Mouse (Mus musculus): Measurements from ENCODE around the gene Plcb4. TPM values are rescaled to one million over a fixed set of nuclear protein-coding genes. Genes with fewer than 3 reads are reported as not detected.

Plcb4 gene
- polyA plus RNA-seq, 1 experiment from 2014 or later: 16.4 TPM

DNA sequence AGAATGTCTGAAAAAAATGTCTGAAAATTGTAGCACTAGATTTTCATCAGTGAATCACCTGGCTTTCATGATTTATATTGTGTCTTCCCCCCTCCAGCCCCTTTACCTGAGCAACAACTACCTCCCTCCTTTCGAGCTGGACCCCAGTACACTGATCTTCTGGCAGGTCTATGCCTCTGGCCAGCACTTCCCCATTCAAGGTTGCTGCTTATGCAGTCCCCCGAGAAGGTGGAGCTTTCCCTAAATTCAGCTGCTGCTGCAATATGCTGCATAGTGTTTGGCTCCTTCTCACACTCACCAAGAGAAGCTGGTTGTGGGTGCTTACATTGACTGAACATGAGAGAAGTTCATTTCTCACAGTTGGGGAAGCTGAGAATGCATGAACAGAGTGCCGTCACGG, 273.8 kb downstream of the Plcb4 start:
- WGBS: 84% methylated on average over 4 of the region's 4 CpGs
- no peak overlapping the region for H3K9ac ChIP-seq (ENCODE audit: low read length)
- H3K9me3 ChIP-seq (ENCODE audit: control insufficient read depth, low read length): no peaks in the 10 kb centered on the region
- H3K4me3 ChIP-seq (ENCODE audit: low read length): no peak overlapping the region
- H3K27ac ChIP-seq (ENCODE audit: low read length): no peak overlapping the region
- no peak overlapping the region for H3K4me2 ChIP-seq (ENCODE audit: low read depth, low read length)
- H3K36me3 ChIP-seq (ENCODE audit: control insufficient read depth, insufficient read depth, low read length): no peaks in the 10 kb centered on the region
- no peaks in the 10 kb centered on the region for H3K27me3 ChIP-seq (ENCODE audit: control insufficient read depth, insufficient read depth, low read depth, low read length)
- ATAC-seq (ENCODE audit: low read depth): no peak
- no peaks in the 10 kb centered on the region for H3K4me1 ChIP-seq (replicated peaks; ENCODE audit: control insufficient read depth, insufficient read depth, low read length)

DNA sequence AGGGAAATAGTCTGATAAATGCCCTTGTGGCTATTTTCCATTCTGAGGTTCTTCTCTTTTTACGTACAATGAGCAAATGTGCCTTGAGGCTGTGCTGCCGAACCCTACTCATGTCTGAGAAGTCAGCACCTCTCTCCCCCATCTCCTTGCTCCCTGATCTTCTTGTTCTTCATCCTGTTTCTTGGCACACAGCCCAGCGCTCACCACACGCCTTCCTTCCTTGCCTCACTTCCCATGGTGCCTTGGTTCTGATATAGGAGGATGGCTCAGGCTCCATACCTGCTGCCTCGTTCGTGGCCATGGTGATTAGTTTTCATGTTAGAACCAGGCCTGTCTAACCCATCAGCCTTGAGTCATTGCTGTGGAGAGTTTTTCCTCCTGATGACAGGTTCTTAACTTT, 277.6 kb downstream of the Plcb4 start:
- no peak for ATAC-seq (ENCODE audit: low read depth)
- WGBS: 67% methylated on average over 6 of the region's 6 CpGs
- H3K4me3 ChIP-seq (ENCODE audit: low read length): no peak overlapping the region
- no peaks in the 10 kb centered on the region for H3K36me3 ChIP-seq (ENCODE audit: control insufficient read depth, insufficient read depth, low read length)
- H3K27ac ChIP-seq (ENCODE audit: low read length): no peak overlapping the region
- no peaks in the 10 kb centered on the region for H3K4me1 ChIP-seq (replicated peaks; ENCODE audit: control insufficient read depth, insufficient read depth, low read length)
- no peak overlapping the region for H3K9ac ChIP-seq (ENCODE audit: low read length)
- H3K27me3 ChIP-seq (ENCODE audit: control insufficient read depth, insufficient read depth, low read depth, low read length): no peaks in the 10 kb centered on the region
- no peaks in the 10 kb centered on the region for H3K9me3 ChIP-seq (ENCODE audit: control insufficient read depth, low read length)
- H3K4me2 ChIP-seq (ENCODE audit: low read depth, low read length): no peak overlapping the region

GRCm38 (mm10) chr2:135937646-135938045, 278.8 kb downstream of the Plcb4 start:
- ATAC-seq (ENCODE audit: low read depth): no peak
- Histone ChIP-seq H3K9me3 (ENCODE audit: control insufficient read depth, low read length) (no peaks in the 10 kb centered on the region), H3K4me1 (replicated peaks; ENCODE audit: control insufficient read depth, insufficient read depth, low read length) (no peaks in the 10 kb centered on the region), H3K4me2 (ENCODE audit: low read depth, low read length) (no peak overlapping the region), H3K9ac (ENCODE audit: low read length) (no peak overlapping the region), H3K27ac (ENCODE audit: low read length) (no peak overlapping the region), H3K27me3 (ENCODE audit: control insufficient read depth, insufficient read depth, low read depth, low read length) (no peaks in the 10 kb centered on the region), H3K4me3 (ENCODE audit: low read length) (no peak overlapping the region), H3K36me3 (ENCODE audit: control insufficient read depth, insufficient read depth, low read length) (no peaks in the 10 kb centered on the region)
- WGBS: 84% methylated on average over 6 of the region's 6 CpGs

- WGBS: 59% methylated on average over 9 of the region's 9 CpGs
- H3K9ac ChIP-seq (ENCODE audit: low read length): no peak overlapping the region
- no peaks in the 10 kb centered on the region for H3K36me3 ChIP-seq (ENCODE audit: control insufficient read depth, insufficient read depth, low read length)
- ATAC-seq (ENCODE audit: low read depth): no peak
- no peak overlapping the region for H3K27ac ChIP-seq (ENCODE audit: low read length)
- no peaks in the 10 kb centered on the region for H3K27me3 ChIP-seq (ENCODE audit: control insufficient read depth, insufficient read depth, low read depth, low read length)
- no peak overlapping the region for H3K4me3 ChIP-seq (ENCODE audit: low read length)
- H3K9me3 ChIP-seq (ENCODE audit: control insufficient read depth, low read length): no peaks in the 10 kb centered on the region
- no peak overlapping the region for H3K4me2 ChIP-seq (ENCODE audit: low read depth, low read length)
- no peaks in the 10 kb centered on the region for H3K4me1 ChIP-seq (replicated peaks; ENCODE audit: control insufficient read depth, insufficient read depth, low read length)
Measured at GRCm38 (mm10) chr2:135939933-135940332, 281.1 kb downstream of the Plcb4 start.

DNA sequence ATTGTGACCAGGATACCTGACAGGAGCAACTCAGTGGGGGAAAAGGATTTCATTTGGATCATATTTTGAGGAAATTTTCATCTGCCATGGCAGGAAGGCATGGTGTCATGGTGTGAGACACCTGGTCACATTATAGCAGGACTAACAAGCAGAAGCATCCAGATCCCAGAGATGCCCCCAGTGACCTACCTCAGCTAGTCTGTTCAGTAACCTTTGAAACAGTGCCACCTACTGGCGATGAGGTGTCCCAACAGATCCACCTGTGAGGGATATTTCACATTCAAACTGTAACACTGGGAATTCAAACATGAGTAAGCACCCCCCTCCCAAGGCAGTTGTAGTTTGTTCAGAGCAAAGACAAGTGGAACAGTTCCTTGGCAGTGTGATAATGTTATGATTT, 289.0 kb downstream of the Plcb4 start:
- no peak overlapping the region for H3K4me2 ChIP-seq (ENCODE audit: low read depth, low read length)
- H3K9ac ChIP-seq (ENCODE audit: low read length): no peak overlapping the region
- peaks cover 4% of the 10 kb centered on the region; the same call in 1 of the 2 replicates for H3K9me3 ChIP-seq (ENCODE audit: control insufficient read depth, low read length)
- H3K4me1 ChIP-seq (replicated peaks; ENCODE audit: control insufficient read depth, insufficient read depth, low read length): no peaks in the 10 kb centered on the region
- H3K27me3 ChIP-seq (ENCODE audit: control insufficient read depth, insufficient read depth, low read depth, low read length): no peaks in the 10 kb centered on the region
- H3K4me3 ChIP-seq (ENCODE audit: low read length): no peak overlapping the region
- H3K36me3 ChIP-seq (ENCODE audit: control insufficient read depth, insufficient read depth, low read length): peaks cover 6% of the 10 kb centered on the region
- WGBS: 71% methylated on average over 1 of the region's 1 CpGs
- H3K27ac ChIP-seq (ENCODE audit: low read length): no peak overlapping the region
- ATAC-seq (ENCODE audit: low read depth): no peak

DNA sequence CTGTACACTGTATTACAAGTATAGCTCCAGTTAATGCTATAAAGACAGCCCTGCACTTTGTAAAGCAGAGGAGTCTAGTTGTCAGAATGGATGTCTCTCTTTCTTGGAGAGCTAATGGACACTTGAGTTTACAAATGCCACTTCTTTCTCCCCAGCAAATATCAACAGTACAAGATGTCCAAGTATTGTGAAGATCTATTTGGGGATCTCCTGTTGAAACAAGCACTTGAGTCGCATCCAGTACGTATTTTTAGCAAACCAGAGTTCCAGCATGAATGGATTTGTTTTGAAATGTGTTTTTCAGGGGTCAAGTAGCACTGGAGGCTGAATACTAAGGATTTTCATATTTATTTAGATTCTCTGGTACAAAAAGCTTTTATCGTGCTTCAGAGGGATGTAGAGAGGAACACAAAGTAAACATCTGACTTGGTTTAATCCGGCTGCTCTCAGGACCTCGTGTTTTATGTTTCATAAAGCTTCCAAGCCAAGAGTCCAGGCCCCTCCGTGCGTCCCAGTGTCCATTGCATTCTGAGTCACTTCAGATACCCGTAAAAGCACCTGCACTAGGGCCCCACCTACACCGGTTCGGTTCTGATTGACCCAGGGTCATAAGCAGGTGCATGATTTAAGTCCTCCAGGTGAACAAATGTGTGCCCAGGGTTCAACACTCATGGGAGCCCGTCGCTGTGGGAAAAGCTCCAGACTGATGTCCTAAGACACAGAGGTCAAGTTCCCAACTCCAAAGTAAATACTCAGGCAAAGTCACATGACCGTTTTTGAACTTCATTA, 296.1 kb downstream of the Plcb4 start:
- H3K27me3 ChIP-seq (ENCODE audit: control insufficient read depth, insufficient read depth, low read depth, low read length): no peaks in the 10 kb centered on the region
- WGBS: 43% methylated on average over 13 of the region's 13 CpGs
- H3K9ac ChIP-seq (ENCODE audit: low read length): no peak overlapping the region
- no peak overlapping the region; the same call in 1 of the 2 replicates for H3K27ac ChIP-seq (ENCODE audit: low read length)
- peak; percentile 41; the same call in 1 of the 2 replicates for ATAC-seq (ENCODE audit: low read depth)
- H3K4me1 ChIP-seq (replicated peaks; ENCODE audit: control insufficient read depth, insufficient read depth, low read length): peaks cover 5% of the 10 kb centered on the region; the same call in 1 of the 2 replicates
- no peak overlapping the region for H3K4me2 ChIP-seq (ENCODE audit: low read depth, low read length)
- H3K36me3 ChIP-seq (ENCODE audit: control insufficient read depth, insufficient read depth, low read length): no peaks in the 10 kb centered on the region
- no peaks in the 10 kb centered on the region for H3K9me3 ChIP-seq (ENCODE audit: control insufficient read depth, low read length)
- no peak overlapping the region for H3K4me3 ChIP-seq (ENCODE audit: low read length)

DNA sequence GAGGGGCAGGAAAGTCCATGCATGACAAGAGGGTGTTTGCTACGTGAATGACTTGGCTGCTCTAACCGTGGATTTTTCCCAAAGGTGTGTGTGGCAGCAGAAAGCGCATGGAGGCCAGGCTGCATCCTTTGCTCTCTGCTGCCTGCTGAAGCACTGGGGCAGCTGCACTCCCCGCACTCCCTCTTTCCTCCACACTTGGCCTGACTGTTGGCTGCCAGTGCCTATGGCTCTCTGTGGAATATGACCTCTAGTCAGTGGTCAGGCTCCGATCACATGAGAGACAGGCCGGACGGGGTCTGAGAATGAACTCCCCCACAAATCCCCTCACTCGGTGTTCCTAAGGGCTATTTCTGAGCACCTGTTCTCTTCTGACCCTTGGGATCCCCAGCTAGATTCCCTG, 297.0 kb downstream of the Plcb4 start:
- ATAC-seq (ENCODE audit: low read depth): no peak
- H3K36me3 ChIP-seq (ENCODE audit: control insufficient read depth, insufficient read depth, low read length): no peaks in the 10 kb centered on the region
- H3K9me3 ChIP-seq (ENCODE audit: control insufficient read depth, low read length): no peaks in the 10 kb centered on the region
- H3K27me3 ChIP-seq (ENCODE audit: control insufficient read depth, insufficient read depth, low read depth, low read length): no peaks in the 10 kb centered on the region
- H3K27ac ChIP-seq (ENCODE audit: low read length): no peak overlapping the region
- 83% methylated on average over 8 of the region's 8 CpGs for WGBS
- H3K4me3 ChIP-seq (ENCODE audit: low read length): no peak overlapping the region
- no peak overlapping the region for H3K4me2 ChIP-seq (ENCODE audit: low read depth, low read length)
- H3K9ac ChIP-seq (ENCODE audit: low read length): no peak overlapping the region
- peaks cover 5% of the 10 kb centered on the region; the same call in 1 of the 2 replicates for H3K4me1 ChIP-seq (replicated peaks; ENCODE audit: control insufficient read depth, insufficient read depth, low read length)

DNA sequence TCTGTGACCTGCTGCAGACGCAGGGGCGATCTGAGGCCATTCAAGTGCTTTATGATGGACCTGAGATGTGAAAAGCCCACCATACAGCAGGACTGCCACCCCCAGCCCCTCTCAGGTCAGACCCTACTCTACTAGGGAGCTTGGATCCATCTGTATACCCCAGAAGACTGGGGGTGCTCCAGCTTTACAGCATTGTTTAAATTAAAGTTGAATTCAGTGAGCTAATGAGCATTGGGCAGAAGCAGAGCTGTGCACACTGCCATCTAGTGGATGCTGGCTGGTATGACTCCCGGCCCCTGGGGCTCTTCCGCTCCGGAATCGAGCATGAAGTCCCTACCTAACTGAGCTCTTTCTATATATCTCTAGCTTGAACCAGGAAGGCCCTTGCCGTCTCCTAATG, 298.9 kb downstream of the Plcb4 start:
- no peaks in the 10 kb centered on the region for H3K27me3 ChIP-seq (ENCODE audit: control insufficient read depth, insufficient read depth, low read depth, low read length)
- ATAC-seq (ENCODE audit: low read depth): peak; percentile 77
- 26% methylated on average over 7 of the region's 7 CpGs for WGBS
- H3K4me1 ChIP-seq (replicated peaks; ENCODE audit: control insufficient read depth, insufficient read depth, low read length): peaks cover 5% of the 10 kb centered on the region; the same call in 1 of the 2 replicates
- H3K9ac ChIP-seq (ENCODE audit: low read length): no peak overlapping the region
- no peak overlapping the region for H3K4me2 ChIP-seq (ENCODE audit: low read depth, low read length)
- no peaks in the 10 kb centered on the region for H3K36me3 ChIP-seq (ENCODE audit: control insufficient read depth, insufficient read depth, low read length)
- H3K27ac ChIP-seq (ENCODE audit: low read length): no peak overlapping the region
- no peak overlapping the region for H3K4me3 ChIP-seq (ENCODE audit: low read length)
- no peaks in the 10 kb centered on the region for H3K9me3 ChIP-seq (ENCODE audit: control insufficient read depth, low read length)

- Histone ChIP-seq H3K27ac (ENCODE audit: low read length) (no peak overlapping the region), H3K9me3 (ENCODE audit: control insufficient read depth, low read length) (no peaks in the 10 kb centered on the region), H3K4me1 (replicated peaks; ENCODE audit: control insufficient read depth, insufficient read depth, low read length) (peaks cover 5% of the 10 kb centered on the region; the same call in 1 of the 2 replicates), H3K36me3 (ENCODE audit: control insufficient read depth, insufficient read depth, low read length) (no peaks in the 10 kb centered on the region), H3K4me2 (ENCODE audit: low read depth, low read length) (no peak overlapping the region), H3K4me3 (ENCODE audit: low read length) (no peak overlapping the region), H3K9ac (ENCODE audit: low read length) (no peak overlapping the region), H3K27me3 (ENCODE audit: control insufficient read depth, insufficient read depth, low read depth, low read length) (no peaks in the 10 kb centered on the region)
- 88% methylated on average over 17 of the region's 17 CpGs for WGBS
- no peak for ATAC-seq (ENCODE audit: low read depth)
Measured at GRCm38 (mm10) chr2:135958453-135958852, 299.6 kb downstream of the Plcb4 start.
